Mouse (Mus musculus) CD8-positive naive resting alpha-beta T cell, adult 2 months (primary cell): ENCODE measurements around the gene Uvrag.

Experiments
- DNase-seq, 2 experiments: peaks; one replicate each; pipeline ENCODE4 v3.0.0; 2022; ENCODE audit warnings: low read depth in 2 of 2, low spot score in 2 of 2

The Uvrag gene

GRCm38 (mm10) chr7:99061056-99061680 is 79.8 kb downstream of the Uvrag start:
- DNase-seq, result no peak

DNA sequence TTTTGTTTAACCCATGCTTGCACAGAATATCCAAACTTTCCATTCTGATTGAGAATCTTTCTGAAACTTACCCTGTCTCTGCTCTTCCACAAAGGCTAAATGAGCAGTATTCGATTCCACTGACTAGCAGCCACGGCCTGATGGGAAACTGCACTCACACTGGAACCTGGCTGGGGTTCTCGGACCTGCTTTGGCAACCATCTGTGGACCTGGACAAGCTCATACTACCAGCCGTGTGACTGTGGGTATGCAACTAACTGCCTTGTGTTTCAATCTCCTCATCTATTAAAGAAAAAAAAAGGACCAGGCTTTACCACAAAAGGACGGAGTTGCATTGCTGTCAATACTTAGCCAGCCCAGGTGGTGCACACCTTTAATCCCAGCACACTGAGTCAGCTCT is 80.5 kb downstream of the Uvrag start:
- no peak for DNase-seq

DNA sequence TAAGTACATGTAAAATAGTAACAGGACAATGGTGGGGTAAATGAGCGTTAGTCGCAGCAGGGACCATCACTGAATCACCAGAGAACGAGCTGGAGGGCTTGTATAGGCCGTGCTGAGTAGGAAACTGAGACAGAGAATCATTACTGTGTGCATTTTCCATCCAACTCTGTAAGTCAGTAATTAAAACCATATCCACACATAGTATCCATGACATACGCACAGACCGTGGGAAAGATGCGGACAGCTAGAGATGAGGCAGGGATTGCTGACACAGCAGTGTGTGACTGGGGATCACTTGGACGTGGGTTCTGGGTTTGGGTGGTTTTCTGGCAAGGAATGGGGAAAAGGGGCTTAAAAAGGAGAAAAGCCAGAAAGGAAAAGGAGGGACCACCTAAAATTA is 81.0 kb downstream of the Uvrag start:
- DNase-seq, result no peak

DNA sequence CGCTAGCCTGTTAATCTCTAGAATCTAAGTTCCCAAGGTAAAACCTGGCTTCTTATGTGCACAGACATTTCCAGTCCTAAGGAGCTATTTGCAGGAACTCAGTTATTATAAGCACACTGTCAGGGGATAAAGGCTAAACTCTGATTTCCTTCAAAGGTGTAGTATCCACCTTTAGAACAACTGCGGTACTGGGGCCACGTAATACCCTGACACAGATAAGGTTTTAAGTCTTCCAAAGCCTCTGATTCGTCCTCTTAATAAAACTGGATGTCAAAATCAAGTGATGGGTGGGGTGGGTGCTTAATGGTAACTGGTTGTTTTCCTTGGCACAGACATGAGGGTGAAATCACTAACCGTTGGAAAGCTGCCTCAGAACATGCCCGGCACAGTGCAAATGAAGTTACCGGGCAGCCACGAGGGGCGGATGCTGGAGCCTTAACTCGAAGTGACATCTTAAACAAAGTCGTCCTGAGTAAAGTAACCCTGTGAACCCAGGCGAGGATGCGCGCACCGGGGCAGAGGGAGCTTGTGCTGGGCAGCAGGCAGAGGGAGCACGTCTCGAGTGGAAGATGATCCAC is 83.8 kb downstream of the Uvrag start:
- DNase-seq, result no peak

DNA sequence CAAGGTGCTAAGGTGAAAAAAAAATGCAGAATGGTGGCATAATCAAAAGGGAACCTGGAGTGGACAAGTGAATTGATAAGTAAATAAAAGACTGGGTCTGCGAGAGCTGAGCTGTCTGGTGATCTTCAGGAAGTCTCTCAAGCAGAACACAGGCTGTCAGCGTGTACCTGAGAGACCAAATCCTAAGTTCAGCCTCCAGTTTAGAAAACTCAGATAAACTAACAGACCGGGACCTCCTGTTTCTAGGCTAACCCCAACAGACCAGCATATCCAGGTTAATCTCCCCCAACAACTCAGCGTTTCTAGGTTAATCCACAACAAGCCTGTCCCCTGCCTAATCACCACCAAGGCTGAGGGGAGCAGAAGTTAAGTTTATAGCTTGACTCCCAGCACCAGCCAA is 87.3 kb downstream of the Uvrag start:
- DNase-seq, result no peak

DNA sequence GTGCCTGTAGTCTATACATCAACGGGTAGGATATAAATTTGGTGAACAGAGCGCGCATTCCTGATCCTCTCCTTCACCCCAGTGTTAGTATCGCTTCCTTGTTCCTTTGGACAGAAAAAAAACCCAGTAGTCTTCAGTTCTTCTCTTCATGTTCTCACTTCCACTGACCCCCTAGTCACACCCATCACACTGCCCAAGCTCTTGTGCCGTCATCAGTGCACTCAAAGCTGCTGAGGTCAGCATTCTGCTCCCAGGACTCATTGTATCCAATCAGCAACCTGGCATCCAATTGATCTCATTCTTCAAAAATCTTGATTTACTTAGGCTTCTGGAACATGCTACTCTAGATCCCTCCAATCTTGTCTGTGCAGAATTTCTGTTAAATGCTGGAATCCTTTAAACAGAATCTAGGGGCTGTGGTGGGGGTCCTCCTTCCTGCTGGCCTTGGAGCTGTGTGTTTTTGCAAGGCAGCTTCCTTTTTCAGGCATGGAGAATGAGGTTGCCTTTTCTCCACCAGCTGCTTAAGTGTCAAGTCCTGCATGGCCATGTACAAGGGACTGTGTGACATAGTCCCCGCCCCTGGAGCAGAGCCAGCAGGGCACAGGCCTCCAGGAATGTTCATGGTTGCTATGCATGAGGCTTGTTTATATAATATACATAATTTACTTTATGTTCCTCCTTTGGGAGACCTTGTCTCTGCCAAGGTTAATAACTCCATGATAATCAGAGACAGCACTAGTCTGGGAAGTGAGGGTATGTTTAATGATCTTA is 88.3 kb downstream of the Uvrag start:
- DNase-seq, result no peak

GRCm38 (mm10) chr7:99050882-99051281 is 90.1 kb downstream of the Uvrag start:
- DNase-seq, result no peak

DNA sequence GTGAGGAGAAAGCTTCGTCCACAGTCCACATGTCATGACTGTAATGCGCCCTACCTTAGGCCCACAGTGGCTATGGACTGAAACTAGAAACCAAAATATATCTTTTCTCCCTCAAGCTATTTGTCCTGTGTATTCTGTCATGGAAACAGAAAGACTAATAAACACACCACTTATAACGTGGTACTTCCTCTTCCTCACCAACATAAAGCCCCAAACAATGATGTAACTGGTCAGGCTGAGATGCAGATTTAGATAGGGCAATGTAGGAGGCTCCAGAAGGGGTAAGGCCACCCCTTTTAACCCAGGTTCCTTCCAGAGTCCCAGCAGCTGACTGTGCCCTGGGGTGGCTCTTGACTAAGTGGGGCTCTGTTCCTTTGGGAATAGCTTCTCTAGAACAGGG is 91.0 kb downstream of the Uvrag start:
- DNase-seq, result no peak

DNA sequence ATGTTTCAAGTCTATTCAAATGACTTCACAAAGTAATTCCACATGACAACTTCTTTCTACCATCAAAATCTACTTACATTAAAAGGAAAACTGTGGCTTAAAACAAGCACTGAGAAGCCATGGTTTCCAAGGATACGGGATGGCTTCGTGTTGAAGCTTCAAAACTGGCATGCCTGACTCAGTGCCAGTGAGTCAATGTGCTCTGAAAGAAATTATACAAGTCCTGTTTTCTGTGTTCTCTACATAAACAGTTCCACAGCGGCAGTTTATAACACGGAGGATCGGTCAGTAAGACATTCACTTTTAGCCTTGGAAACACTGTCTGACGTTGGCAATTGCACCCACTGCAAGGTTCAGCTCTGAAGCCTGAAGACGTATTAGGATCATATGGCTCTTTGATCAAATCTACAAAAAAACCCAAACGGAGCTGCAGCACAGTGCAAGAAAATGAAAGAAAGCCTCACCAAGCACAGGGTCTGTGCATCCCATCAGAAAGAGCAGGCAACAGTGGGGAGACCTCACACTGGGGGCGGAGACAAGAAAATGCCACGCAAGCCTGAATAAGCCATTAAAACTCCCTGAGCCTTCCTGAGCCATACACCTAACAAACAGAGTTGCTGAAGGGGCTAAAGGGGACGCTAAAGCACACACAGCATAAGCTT is 94.3 kb downstream of the Uvrag start:
- DNase-seq, result no peak

DNA sequence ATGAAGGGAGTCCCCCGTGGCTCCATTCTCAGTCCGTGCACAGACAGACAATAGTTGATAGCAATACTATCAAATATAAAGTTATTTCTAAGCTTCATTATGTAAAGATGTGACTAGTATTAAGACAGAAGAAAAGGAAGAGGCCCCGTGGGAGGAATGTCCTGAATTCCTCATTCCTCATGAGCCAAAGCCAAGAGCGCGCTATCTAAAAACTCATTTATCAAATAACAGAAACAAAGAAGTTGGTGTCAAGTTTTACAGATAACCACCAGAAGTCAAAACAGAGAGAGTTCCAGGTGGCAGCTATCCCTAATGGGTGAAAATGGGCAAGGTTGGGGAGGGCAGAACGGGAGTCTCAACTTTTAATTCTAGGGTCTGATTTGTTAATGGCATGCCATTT is 95.4 kb downstream of the Uvrag start:
- no peak for DNase-seq

DNA sequence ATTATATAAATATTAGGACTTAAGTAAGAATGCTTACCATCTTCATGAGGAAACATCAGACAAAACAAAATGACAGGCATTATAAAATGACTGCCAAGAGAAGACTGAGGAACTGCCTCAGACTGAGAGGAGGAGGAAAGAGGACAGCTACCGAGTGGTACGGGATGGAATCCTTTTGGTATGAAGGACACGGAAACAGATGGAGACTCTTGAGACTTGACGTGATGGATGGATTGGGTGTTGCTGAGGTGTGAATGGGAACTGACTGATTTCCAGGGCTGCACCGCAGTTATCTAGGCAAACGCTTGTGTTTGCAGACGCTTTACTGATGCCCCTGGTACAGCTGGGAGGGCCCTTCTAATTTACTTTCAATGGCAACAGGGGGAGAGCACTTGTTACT is 97.0 kb downstream of the Uvrag start:
- no peak for DNase-seq

DNA sequence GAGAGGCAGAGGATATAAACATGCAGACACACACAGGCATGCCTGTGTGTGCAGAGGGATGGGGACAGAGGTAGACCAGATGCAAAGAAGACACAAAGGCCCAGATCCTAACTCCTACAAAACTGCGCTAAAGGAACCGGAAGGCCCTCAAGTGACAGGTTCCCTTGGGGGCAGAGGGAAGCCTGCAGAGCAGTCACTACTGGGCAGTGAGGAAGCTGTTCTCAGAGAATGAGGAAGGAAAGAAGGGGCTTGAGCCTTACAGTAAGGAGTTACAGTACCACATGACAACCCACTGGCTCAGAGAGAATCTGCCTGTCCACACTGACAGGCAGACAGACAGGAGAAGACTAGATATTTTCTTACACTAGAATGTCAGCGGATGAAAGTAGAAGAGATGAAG is 97.6 kb downstream of the Uvrag start:
- no peak for DNase-seq

DNA sequence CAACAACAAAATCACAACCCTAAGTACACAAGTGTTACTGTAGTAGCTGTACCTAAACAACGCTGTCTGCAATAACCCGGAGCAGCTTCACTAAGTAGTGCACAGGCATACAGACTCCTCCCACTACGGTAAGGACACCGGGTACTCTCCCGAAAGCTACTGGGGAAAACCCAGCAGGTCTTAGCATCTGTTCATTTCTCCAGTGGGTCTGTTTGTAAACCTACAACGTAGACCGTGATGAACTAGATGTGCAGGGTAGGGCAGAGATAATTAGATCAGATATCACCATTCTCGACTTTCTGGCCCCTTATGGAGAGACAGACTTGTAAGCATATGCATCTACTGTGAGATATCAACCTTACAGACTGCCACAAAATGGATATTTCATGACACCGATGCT is 99.1 kb downstream of the Uvrag start:
- DNase-seq, result no peak

DNA sequence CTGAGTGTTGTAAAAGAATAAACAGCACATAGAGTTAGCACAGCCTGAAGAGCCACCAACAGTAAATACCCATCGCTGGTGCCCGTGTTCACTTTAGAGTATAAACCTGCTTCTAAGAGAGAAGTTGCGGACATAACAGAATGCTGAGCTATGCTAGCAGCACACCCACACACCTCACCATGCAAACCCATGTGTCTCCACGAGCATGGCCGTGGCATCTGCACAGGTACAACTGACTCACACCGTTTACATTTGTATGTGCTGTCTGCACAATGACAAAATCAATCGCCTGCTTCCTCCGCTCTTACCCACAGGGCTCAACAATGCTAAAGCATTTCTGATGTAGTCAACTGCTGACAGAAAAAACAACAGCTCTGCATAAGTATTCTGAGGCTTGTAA is 101.0 kb downstream of the Uvrag start:
- DNase-seq, result no peak

GRCm38 (mm10) chr7:99036284-99036683 is 104.7 kb downstream of the Uvrag start:
- DNase-seq, result no peak

DNA sequence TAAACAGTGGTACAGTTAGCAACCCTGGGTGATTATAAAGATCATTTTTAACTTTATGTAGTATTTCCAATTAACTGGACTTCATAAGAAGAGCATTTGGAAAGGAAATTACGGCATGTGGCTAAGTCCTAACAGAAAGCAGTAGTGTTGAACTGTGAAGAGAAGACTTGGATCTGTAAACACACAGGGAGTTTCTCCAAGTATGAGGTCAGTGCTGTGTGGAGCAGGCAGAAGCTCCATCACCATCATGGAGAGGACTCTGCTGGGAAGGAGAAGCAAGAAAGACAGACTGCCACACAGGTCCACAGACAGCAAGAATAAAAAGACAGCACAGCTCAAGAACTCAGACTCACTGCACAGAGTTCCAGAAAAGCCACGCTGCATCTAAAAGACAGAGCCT is 106.0 kb downstream of the Uvrag start:
- no peak for DNase-seq

- DNase-seq, result no peak
Measured at GRCm38 (mm10) chr7:99033838-99034237, 107.1 kb downstream of the Uvrag start.

GRCm38 (mm10) chr7:99033314-99033713 is 107.6 kb downstream of the Uvrag start:
- DNase-seq, result no peak

GRCm38 (mm10) chr7:99032051-99032450 is 108.9 kb downstream of the Uvrag start:
- DNase-seq, result no peak

- peak in 1 of 2 experiments; percentile 14 for DNase-seq
Measured at GRCm38 (mm10) chr7:99028108-99028507, 112.8 kb downstream of the Uvrag start.

- peak; percentile 12 to 19 for DNase-seq
Measured at GRCm38 (mm10) chr7:99027185-99027584, 113.8 kb downstream of the Uvrag start.

DNA sequence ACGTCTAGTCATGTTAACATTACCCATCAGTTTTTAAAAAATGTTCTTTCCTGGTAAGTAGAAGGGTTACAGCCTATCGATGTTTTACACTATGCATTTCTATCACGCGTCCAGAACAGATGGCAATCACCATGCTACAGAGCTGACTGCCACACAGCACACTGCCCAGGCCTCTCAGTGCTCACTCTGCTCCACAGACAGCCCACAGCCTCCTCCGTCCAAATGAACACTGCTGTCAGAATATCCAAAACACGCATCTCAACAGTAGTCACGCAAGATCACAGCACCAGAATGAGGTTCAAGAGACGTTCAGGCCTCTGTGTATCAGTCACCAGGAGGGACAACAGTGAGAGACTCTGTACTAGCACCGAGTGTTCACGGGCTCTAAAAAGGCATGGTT is 115.0 kb downstream of the Uvrag start:
- no peak for DNase-seq
